Mouse (Mus musculus) megakaryocyte, adult 5-6 weeks (primary cell): ENCODE measurements at regions not wholly inside any gene's neighbourhood (a gene's known extent, or its start where the extent isn't known, plus 50 kb on each side); places are given as distances from the start of the nearest gene placed in this dataset.

Experiments used
- ATAC-seq: 2 replicates; pipeline ENCODE4 v1.8.0; 2016; ENCODE audit warnings: mild to moderate bottlenecking, inconsistent platforms; ENCODE audit not compliant: poor library complexity, severe bottlenecking

GRCm38 (mm10) chr1:189991089-189991488 lies 68.9 kb upstream of the Smyd2 start:
- no peak for ATAC-seq

GRCm38 (mm10) chr1:189990046-189990622 lies 68.0 kb upstream of the Smyd2 start:
- no peak for ATAC-seq

GRCm38 (mm10) chr1:189989376-189989775 lies 67.2 kb upstream of the Smyd2 start:
- no peak for ATAC-seq

GRCm38 (mm10) chr1:189988864-189989263 lies 66.7 kb upstream of the Smyd2 start:
- no peak for ATAC-seq

- no peak for ATAC-seq
Measured at GRCm38 (mm10) chr1:189985516-189986205, 63.5 kb upstream of the Smyd2 start.

- no peak for ATAC-seq
Measured at GRCm38 (mm10) chr1:189978244-189978643, 56.1 kb upstream of the Smyd2 start.

- no peak for ATAC-seq
Measured at GRCm38 (mm10) chr1:189975660-189976059, 53.5 kb upstream of the Smyd2 start.

- peak; percentile 90 for ATAC-seq
Measured at GRCm38 (mm10) chr1:189972790-189973406, 50.7 kb upstream of the Smyd2 start.
